Mouse (Mus musculus) midbrain, embryonic 11.5 days (tissue): ENCODE data around the gene Mfsd6. TPM values are rescaled to one million over a fixed set of nuclear protein-coding genes. Genes with fewer than 3 reads are reported as not detected.

ENCODE experiments used
- ATAC-seq: fragments of 200-750 bp; cut with Nextera tagmentation; 2 replicates; pipeline ENCODE4 v1.8.0; 2017; ENCODE audit warnings: moderate TSS enrichment, moderate library complexity; ENCODE audit not compliant: low FRiP score
- DNase-seq: peaks from one replicate; pipeline ENCODE4 v3.0.0; 2015; ENCODE audit warnings: low spot score; ENCODE audit errors: missing footprints
- H3K27ac ChIP-seq: fragments of 300-500 bp; sonication (generic); 2 replicates; pipeline ENCODE4 v1.5.1; 2014; ENCODE audit warnings: low read depth, low read length
- H3K27me3 ChIP-seq: fragments of 300-500 bp; sonication (generic); 2 replicates; pipeline ENCODE4 v1.6.1; 2014; ENCODE audit warnings: mild to moderate bottlenecking, low read length, moderate library complexity, mixed read lengths; ENCODE audit not compliant: control insufficient read depth, insufficient read depth
- H3K36me3 ChIP-seq: fragments of 300-500 bp; sonication (generic); 2 replicates; pipeline ENCODE4 v1.6.1; 2014; ENCODE audit warnings: mild to moderate bottlenecking, low read length, moderate library complexity, mixed read lengths; ENCODE audit not compliant: control insufficient read depth, insufficient read depth
- H3K4me1 ChIP-seq: fragments of 300-500 bp; sonication (generic); 2 replicates; pipeline ENCODE4 v1.6.1; 2014; ENCODE audit warnings: low read length; ENCODE audit not compliant: control insufficient read depth, insufficient read depth
- H3K4me2 ChIP-seq: fragments of 300-500 bp; sonication (generic); 2 replicates; pipeline ENCODE4 v1.6.1; 2014; ENCODE audit warnings: mild to moderate bottlenecking, moderate library complexity
- H3K4me3 ChIP-seq: fragments of 300-500 bp; sonication (generic); 2 replicates; pipeline ENCODE4 v1.5.1; 2014; ENCODE audit warnings: low read depth, low read length
- H3K9ac ChIP-seq: fragments of 300-500 bp; sonication (generic); 2 replicates; pipeline ENCODE4 v1.6.1; 2014; ENCODE audit warnings: low read length
- H3K9me3 ChIP-seq: fragments of 300-500 bp; sonication (generic); 2 replicates; pipeline ENCODE4 v1.6.1; 2016; ENCODE audit warnings: low read length; ENCODE audit not compliant: control insufficient read depth
- WGBS: fragments of 180-500 bp; shearing (Covaris S2); extraction: QIAGEN DNeasy Blood & Tissue Kit; methylation state at CpG from one replicate; pipeline ENCODE4 v1.1.7; 2014; 5-methylcytosine and 5-hydroxymethylcytosine counted together
- polyA plus RNA-seq: library from polyadenylated mRNA; unstranded; fragments of >200 nt; fragmentation: Nextera tagmentation; extraction: Ambion mirVana; gene quantifications from 2 replicates; pipeline ENCODE4 v1.2.1, GENCODE M21; 2014

Mfsd6 gene
- polyA plus RNA-seq, 1 experiment from 2014 or later, result 3.1 TPM

DNA sequence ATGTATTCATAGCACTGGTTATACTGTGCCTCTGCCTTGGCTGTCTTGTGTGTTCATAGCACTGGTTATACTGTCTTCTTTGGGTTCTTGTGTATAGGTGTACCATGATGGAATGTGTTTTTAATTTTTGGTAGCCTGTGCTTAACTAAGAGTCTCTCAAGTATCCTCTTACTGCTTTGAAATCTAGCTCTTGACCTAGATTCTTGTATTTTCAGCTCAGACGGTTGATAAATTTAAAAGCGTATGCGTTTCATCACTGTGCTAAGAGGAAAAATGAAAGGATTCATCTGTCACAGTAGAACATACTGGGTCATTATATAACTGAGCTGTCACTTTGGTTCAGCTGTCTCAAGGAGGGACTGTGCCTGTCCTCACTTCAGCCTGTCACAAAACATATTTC lies 91.3 kb downstream of the Mfsd6 start:
- H3K4me1 ChIP-seq, result peaks cover 7% of the 10 kb centered on the region; the same call in 1 of the 2 replicates
- no peak overlapping the region for H3K4me2 ChIP-seq
- no peak overlapping the region for H3K9ac ChIP-seq
- no peak for DNase-seq
- H3K36me3 ChIP-seq, result peaks cover 6% of the 10 kb centered on the region; the same call in 1 of the 2 replicates
- no peaks in the 10 kb centered on the region for H3K9me3 ChIP-seq
- H3K27ac ChIP-seq, result no peak overlapping the region
- 97% methylated on average over 3 of the region's 3 CpGs for whole genome bisulfite sequencing
- no peaks in the 10 kb centered on the region for H3K27me3 ChIP-seq
- ATAC-seq, result no peak
- no peak overlapping the region for H3K4me3 ChIP-seq

DNA sequence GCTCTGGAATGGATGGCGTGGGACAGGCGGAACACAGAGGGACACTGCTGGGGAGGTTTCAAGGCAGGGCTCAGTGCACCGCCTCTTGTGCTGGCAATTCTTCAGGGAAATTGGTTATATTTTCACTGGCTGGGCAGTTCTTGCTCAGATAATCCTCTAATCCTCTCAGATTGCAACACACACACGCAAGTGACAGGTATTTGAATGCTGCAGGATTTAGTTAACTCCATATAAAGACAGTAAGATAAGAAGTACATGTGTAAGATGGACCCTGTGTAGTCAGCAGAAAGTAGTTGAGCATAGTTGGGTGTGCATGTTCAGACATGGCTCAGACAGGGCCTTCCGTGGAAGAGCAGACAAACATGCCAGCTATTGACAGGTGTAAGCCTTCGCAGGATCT lies 93.0 kb downstream of the Mfsd6 start:
- Histone ChIP-seq H3K4me2 (no peak overlapping the region), H3K4me3 (no peak overlapping the region), H3K9ac (no peak overlapping the region), H3K4me1 (peaks cover 7% of the 10 kb centered on the region; the same call in 1 of the 2 replicates), H3K9me3 (no peaks in the 10 kb centered on the region), H3K27me3 (no peaks in the 10 kb centered on the region), H3K36me3 (peaks cover 3% of the 10 kb centered on the region; the same call in 1 of the 2 replicates), H3K27ac (no peak overlapping the region)
- WGBS, result 86% methylated on average over 6 of the region's 6 CpGs
- DNase-seq, result no peak
- no peak for ATAC-seq

DNA sequence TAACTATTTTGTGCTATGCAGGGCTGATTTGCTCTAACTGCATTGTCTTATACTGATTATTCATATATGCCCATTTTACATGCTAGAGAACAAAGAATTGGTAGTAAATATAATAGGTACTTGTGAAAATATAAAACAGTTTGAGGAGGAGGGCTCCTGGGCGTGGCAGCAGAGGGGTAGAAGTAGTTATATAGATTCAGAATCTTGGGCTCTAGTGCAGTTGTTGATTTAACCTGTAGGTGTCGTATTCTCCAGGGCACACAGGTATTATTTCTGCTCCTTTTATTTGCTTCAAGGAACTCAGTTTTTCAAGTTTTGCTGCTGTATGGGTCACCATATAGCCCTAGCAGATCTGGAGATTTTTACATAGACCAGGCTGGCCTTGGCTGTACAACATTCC lies 95.7 kb downstream of the Mfsd6 start:
- Histone ChIP-seq H3K4me1 (peaks cover 7% of the 10 kb centered on the region; the same call in 1 of the 2 replicates), H3K4me3 (peak overlapping the region; percentile 88; the same call in 1 of the 2 replicates), H3K9ac (0 out of 2 replicates have a peak overlapping the region, but pooled peaks have one; percentile 10), H3K9me3 (no peaks in the 10 kb centered on the region), H3K4me2 (peak overlapping the region; percentile 42), H3K27me3 (no peaks in the 10 kb centered on the region), H3K27ac (no peak overlapping the region), H3K36me3 (no peaks in the 10 kb centered on the region)
- ATAC-seq, result no peak
- DNase-seq, result no peak
- WGBS, result 73% methylated on average over 2 of the region's 2 CpGs

DNA sequence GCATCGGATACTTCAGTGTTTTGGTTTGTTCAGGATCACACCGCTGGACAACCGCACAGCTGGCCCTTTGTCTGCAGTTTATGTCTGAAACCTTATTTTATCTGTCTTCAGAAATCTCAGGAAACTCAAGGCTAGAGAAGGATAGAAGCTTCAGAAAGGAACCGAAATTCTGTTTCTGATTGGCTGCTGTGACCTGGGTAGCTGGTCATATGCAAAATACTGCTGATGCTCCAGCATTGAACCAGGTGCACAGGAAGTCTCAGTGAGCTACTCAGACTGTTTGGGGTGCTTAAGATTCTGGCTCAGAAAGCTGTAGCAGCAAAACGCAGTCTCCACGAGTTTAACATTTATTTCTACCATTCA lies 96.3 kb downstream of the Mfsd6 start:
- DNase-seq (no peak), ATAC-seq (peak; percentile 77)
- no peak overlapping the region for H3K27ac ChIP-seq
- H3K36me3 ChIP-seq, result no peaks in the 10 kb centered on the region
- peaks cover 7% of the 10 kb centered on the region; the same call in 1 of the 2 replicates for H3K4me1 ChIP-seq
- 0% methylated on average over 6 of the region's 6 CpGs for WGBS
- no peaks in the 10 kb centered on the region for H3K9me3 ChIP-seq
- H3K27me3 ChIP-seq, result no peaks in the 10 kb centered on the region
- peak overlapping the region; percentile 42 for H3K4me2 ChIP-seq
- H3K4me3 ChIP-seq, result peak overlapping the region; percentile 88
- peak overlapping the region; percentile 87 for H3K9ac ChIP-seq

DNA sequence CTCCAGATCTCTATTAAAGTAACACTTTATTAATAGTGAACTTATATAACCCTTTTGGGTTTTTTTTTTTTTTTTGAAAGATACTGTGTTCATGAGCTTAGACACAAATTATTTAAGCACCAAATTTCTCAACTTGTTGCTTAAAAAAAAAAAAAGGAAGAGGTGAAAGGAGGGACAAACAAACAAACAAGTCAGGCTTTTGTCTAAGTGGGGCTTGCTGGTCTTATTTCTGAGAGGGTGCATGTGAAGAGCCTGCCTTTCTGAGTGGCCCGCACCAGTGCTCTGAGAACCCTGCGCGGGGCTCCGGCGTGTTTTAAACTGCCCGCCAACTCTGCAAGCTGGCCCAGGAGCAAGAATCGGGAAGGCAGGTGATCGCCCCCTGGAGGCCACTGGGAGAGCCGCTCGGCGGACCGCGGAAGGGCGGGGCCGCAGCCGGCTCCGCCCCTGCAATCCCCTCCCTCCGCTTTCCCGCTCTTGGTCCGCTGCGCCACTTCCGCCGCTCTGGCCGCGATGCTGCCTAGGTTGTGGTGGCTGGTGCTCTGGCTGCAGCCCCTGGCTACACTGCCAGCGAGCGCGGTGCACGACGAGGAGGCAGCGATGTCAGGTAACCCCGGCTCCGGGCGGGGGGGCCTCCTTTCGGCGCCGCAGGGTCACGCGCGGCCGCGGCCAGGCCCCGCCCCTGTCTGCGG lies 96.9 kb downstream of the Mfsd6 start, which contains the start of gene Nemp2:
TSS of gene Nemp2 (plus strand) at position 456 of the 689 bp plus-strand sequence.
- no peak within 1 kb of the TSS for H3K27ac ChIP-seq
- H3K4me1 ChIP-seq, result peaks cover 7% of the 10 kb centered on the region; the same call in 1 of the 2 replicates
- H3K9me3 ChIP-seq, result no peaks in the 10 kb centered on the region
- peak; percentile 98 for DNase-seq
- ATAC-seq, result peak; percentile 97
- WGBS, result under 1% methylated on average over 44 of the region's 44 CpGs
- H3K27me3 ChIP-seq, result no peaks in the 10 kb centered on the region
- peak within 1 kb of the TSS; percentile 87 for H3K9ac ChIP-seq
- peak within 1 kb of the TSS; percentile 42 for H3K4me2 ChIP-seq
- peak within 1 kb of the TSS; percentile 88 for H3K4me3 ChIP-seq
- no peaks in the 10 kb centered on the region for H3K36me3 ChIP-seq

DNA sequence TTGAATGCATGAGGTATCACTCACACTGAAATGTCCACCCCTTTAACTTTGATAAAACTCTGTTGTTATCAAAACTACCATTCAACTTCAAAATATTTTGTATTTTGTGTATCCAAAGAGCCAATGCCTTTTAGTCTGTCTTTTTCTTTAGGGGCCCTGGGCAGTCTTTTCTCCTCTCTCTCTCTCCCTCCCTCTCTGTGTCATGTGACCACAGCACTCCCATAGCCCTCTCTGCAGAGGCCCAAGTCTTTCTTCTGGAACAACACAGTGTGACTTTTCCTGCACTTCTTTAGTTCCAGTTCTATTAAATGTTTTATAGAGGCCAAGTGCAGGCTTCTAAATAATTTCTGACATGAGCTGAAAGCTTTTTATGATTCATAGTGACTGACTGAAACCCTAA lies 106.8 kb downstream of the Mfsd6 start:
- DNase-seq, result no peak
- Histone ChIP-seq H3K4me2 (no peak overlapping the region), H3K36me3 (no peaks in the 10 kb centered on the region)

DNA sequence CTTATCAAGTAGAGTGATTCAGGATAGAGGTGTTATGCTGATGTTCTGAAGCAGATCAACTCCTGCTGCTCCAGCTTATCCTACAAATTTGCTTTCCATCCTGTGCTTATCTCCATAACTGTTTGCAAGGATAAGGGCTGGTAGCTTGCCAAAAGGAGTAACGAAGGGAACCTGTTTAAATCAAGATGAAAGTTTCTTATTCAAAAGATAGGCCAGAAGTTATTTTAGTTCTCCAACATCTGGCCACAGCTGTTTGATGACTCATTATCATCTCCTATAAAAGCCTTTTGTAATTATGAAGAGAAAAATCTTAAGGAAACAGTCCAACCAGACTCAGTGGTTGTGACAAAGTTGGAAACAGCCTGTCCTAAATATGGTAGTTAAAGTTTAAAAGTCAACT lies 109.0 kb downstream of the Mfsd6 start:
- DNase-seq (no peak), ATAC-seq (no peak)
- H3K36me3 ChIP-seq, result no peaks in the 10 kb centered on the region
- 85% methylated on average over 1 of the region's 1 CpGs for WGBS
- H3K9ac ChIP-seq, result no peak overlapping the region
- H3K4me3 ChIP-seq, result no peak overlapping the region
- H3K27ac ChIP-seq, result no peak overlapping the region
- H3K9me3 ChIP-seq, result no peaks in the 10 kb centered on the region
- H3K27me3 ChIP-seq, result no peaks in the 10 kb centered on the region
- no peaks in the 10 kb centered on the region for H3K4me1 ChIP-seq
- H3K4me2 ChIP-seq, result no peak overlapping the region

More for the DNA sequence above, 106.8 kb downstream of the Mfsd6 start:
- Histone ChIP-seq H3K4me3 (no peak overlapping the region), H3K9ac (no peak overlapping the region), H3K9me3 (no peaks in the 10 kb centered on the region), H3K27ac (no peak overlapping the region), H3K27me3 (no peaks in the 10 kb centered on the region), H3K4me1 (no peaks in the 10 kb centered on the region)
- ATAC-seq, result no peak

DNA sequence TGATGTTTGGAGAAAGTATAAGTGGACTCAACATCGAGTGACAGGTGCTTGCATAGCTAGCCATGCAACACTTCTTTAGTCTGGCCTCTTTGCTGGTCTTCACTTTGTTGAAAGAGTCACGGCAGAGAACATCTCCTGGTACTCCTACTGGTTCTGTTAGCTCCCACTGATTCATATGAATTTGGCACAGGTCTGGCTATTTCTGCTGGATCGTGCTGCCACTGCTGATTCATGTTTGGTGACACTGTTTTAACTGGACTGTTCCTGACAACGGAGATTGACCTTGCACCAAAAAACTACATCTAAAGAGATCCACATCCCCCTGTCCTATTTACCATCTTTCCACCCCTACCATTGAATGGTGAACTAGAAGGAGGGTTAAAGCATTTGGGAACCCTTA lies 118.8 kb downstream of the Mfsd6 start:
- Histone ChIP-seq H3K27ac (no peak overlapping the region), H3K27me3 (no peaks in the 10 kb centered on the region), H3K4me1 (no peaks in the 10 kb centered on the region), H3K9ac (no peak overlapping the region), H3K4me2 (no peak overlapping the region), H3K36me3 (no peaks in the 10 kb centered on the region), H3K4me3 (no peak overlapping the region), H3K9me3 (no peaks in the 10 kb centered on the region)
- ATAC-seq (no peak), DNase-seq (no peak)
- 92% methylated on average over 4 of the region's 4 CpGs for WGBS

DNA sequence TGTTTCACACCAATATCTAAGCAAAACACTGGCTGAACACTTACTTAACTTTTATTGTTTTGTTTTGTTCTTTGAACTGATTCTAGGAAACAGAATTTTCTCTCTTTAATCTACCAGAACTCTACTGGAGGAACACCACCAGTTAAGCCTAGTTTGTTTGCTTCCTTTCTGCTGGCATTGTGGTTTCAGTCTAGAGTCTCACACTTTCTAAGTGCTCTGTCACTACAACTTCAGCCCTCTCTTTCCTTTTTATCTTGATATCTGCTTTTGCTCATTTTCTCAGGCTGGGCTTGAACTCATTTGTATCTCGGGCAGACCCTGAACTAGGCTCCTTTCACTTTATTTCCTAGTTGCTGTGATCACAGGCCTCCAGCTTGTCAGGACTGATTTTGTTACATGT lies 119.6 kb downstream of the Mfsd6 start:
- Histone ChIP-seq H3K9me3 (no peaks in the 10 kb centered on the region), H3K9ac (no peak overlapping the region), H3K27ac (no peak overlapping the region), H3K36me3 (no peaks in the 10 kb centered on the region), H3K4me3 (no peak overlapping the region), H3K4me1 (no peaks in the 10 kb centered on the region), H3K27me3 (no peaks in the 10 kb centered on the region), H3K4me2 (no peak overlapping the region)
- DNase-seq, result no peak
- no peak for ATAC-seq
- 83% methylated on average over 1 of the region's 1 CpGs for WGBS
